Comparison of ENCODE assay signal across 8 mouse cellular contexts in the genomic region with DNA sequence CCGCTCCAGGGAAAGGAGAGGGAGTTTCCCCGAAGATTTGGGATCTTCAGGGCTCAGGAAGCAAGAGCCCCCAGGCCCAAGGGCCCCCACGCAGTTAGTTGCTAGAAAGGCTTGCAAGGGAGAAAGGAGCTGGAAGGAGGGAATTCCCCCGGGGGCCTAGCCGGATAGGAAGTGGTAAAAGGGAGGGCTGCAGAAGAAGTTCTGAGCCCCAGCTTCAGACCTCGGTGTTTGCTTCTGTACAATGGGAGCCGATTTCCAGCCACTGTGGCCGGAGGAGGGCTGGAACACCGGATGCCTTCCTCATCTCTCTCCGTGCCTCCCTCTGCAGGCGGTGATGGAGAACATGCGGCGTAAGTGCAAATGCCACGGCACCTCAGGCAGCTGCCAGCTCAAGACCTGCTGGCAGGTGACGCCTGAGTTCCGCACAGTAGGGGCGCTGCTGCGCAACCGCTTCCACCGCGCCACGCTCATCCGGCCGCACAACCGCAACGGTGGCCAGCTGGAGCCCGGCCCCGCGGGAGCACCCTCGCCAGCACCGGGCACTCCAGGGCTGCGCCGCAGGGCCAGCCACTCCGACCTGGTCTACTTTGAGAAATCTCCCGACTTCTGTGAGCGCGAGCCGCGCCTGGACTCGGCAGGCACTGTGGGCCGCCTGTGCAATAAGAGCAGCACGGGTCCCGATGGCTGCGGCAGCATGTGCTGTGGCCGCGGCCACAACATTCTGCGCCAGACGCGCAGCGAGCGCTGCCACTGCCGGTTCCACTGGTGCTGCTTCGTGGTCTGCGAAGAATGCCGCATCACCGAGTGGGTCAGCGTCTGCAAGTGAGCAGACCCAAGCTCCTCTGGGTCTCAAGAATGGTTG. TPM values are rescaled to one million over a fixed set of nuclear protein-coding genes. Genes with fewer than 3 reads are reported as not detected.
A peak's percentile ranks its signal among the peaks of the same experiment; 100 is the strongest.
DNase-seq lines count a peak whose midpoint lies in the region; ATAC-seq lines count a peak whose summit lies in the region.

No protein-coding gene starts in this region.

- H3K4me3 ChIP-seq in brown adipose tissue, adult 24 weeks (ENCODE audit: insufficient read depth, low read depth, low read length) = peak overlapping the region; percentile 36
- H3K4me3 ChIP-seq in forebrain, embryonic 14.5 days (ENCODE audit: low read depth, low read length) = peak overlapping the region; percentile 42

- no peaks in the 10 kb centered on the region for H3K9me3 ChIP-seq in forebrain, embryonic 14.5 days (replicated peaks; ENCODE audit: control insufficient read depth, low read length)

- peak overlapping the region; percentile 91 for H3K4me2 ChIP-seq in forebrain, embryonic 14.5 days (ENCODE audit: low read length)

- peaks cover 91% of the 10 kb centered on the region for H3K27me3 ChIP-seq in forebrain, embryonic 14.5 days (replicated peaks; ENCODE audit: control insufficient read depth, insufficient read depth, low read length)

- H3K9ac ChIP-seq in forebrain, embryonic 14.5 days (ENCODE audit: low read length) = peak overlapping the region; percentile 59

- no peaks in the 10 kb centered on the region for H3K4me1 ChIP-seq in brown adipose tissue, adult 24 weeks (ENCODE audit: control insufficient read depth, insufficient read depth, insufficient read length, low read length)
- peaks cover 17% of the 10 kb centered on the region for H3K4me1 ChIP-seq in forebrain, embryonic 14.5 days (ENCODE audit: control insufficient read depth, insufficient read depth, low read length)

- WGBS in forebrain, embryonic 14.5 days = under 1% methylated on average over 57 of the region's 57 CpGs

- no peaks in the 10 kb centered on the region for H3K36me3 ChIP-seq in forebrain, embryonic 14.5 days (ENCODE audit: control insufficient read depth, insufficient read depth, low read length)

- DNase-seq in ES-CJ7 (ENCODE audit: low read depth, low spot score) = peak; percentile 97
- DNase-seq in forebrain, embryonic 14.5 days (ENCODE audit: low spot score) = peak; percentile 76
- DNase-seq in heart, postnatal 4 days = peak; percentile 82
- peak; percentile 47 for DNase-seq in layer of hippocampus, adult 9-11 months
- peak; percentile 80 to 83 for DNase-seq in lung, postnatal 4 days
- peak; percentile 86 for DNase-seq in retina, postnatal 1 day
- DNase-seq in thymus, postnatal 25 days = peak; percentile 86

- ATAC-seq in forebrain, embryonic 14.5 days = peak; percentile 56

- H3K27ac ChIP-seq in brown adipose tissue, adult 24 weeks (replicated peaks; ENCODE audit: low read depth, low read length) = no peak overlapping the region
- H3K27ac ChIP-seq in forebrain, embryonic 14.5 days (ENCODE audit: low read depth, low read length) = no peak overlapping the region

RNA-seq across cellular contexts. Expression of gene Wnt10a, which starts 11.7 kb away (rescaled TPM):
- not detected in 2 replicates for polyA plus RNA-seq in brown adipose tissue, adult 24 weeks (2012; ENCODE audit: insufficient read depth, insufficient read length, missing spikeins)
- polyA plus RNA-seq in forebrain, embryonic 14.5 days (2014; fragmentation: Nextera tagmentation; extraction: Ambion mirVana) = 0.56 and 0.69 TPM in 2 replicates
- total RNA-seq in heart, postnatal 4 days (2021) = not detected

RNA-seq across cellular contexts. Expression of gene Wnt6, which starts 31.3 kb away (rescaled TPM):
- polyA plus RNA-seq in brown adipose tissue, adult 24 weeks (2012; ENCODE audit: insufficient read depth, insufficient read length, missing spikeins) = not detected in 2 replicates
- 1.3 and 3.6 TPM in 2 replicates for polyA plus RNA-seq in forebrain, embryonic 14.5 days (2014; fragmentation: Nextera tagmentation; extraction: Ambion mirVana)
- total RNA-seq in heart, postnatal 4 days (2021) = under 1 TPM; 0.12 to 0.20 TPM

RNA-seq across cellular contexts. Expression of gene Cdk5r2, which starts 51.7 kb away (rescaled TPM):
- not detected in 2 replicates for polyA plus RNA-seq in brown adipose tissue, adult 24 weeks (2012; ENCODE audit: insufficient read depth, insufficient read length, missing spikeins)
- polyA plus RNA-seq in forebrain, embryonic 14.5 days (2014; fragmentation: Nextera tagmentation; extraction: Ambion mirVana) = 4.5 and 5.3 TPM in 2 replicates
- not detected for total RNA-seq in heart, postnatal 4 days (2021)

RNA-seq across cellular contexts. Expression of gene Prkag3, which starts 54.0 kb away (rescaled TPM):
- 0.59 and 1.3 TPM in 2 replicates for polyA plus RNA-seq in brown adipose tissue, adult 24 weeks (2012; ENCODE audit: insufficient read depth, insufficient read length, missing spikeins)
- not detected in 2 replicates for polyA plus RNA-seq in forebrain, embryonic 14.5 days (2014; fragmentation: Nextera tagmentation; extraction: Ambion mirVana)
- 1 to 10 TPM; 3.7 to 4.1 TPM for total RNA-seq in heart, postnatal 4 days (2021)

Comparison
In these comparisons a context has a peak if more than half of its experiments do, and no peak if none do; other contexts are left out.
1. DNase-seq: peak in every context shown above with its lines; median percentile 97 in ES-CJ7; 86 in retina, postnatal 1 day; 86 in thymus, postnatal 25 days; 82 in heart, postnatal 4 days; 82 in lung, postnatal 4 days; 76 in forebrain, embryonic 14.5 days; 47 in layer of hippocampus, adult 9-11 months.